Mouse (Mus musculus) limb, embryonic 12.5 days (tissue): ENCODE measurements at regions not wholly inside any gene's neighbourhood (a gene's known extent, or its start where the extent isn't known, plus 50 kb on each side); places are given as distances from the start of the nearest gene placed in this dataset.

Source experiments
- ATAC-seq: fragments of 200-750 bp; cut with Nextera tagmentation; 2 replicates; pipeline ENCODE4 v1.8.0; 2017; ENCODE audit warnings: low read depth, moderate TSS enrichment; ENCODE audit not compliant: insufficient number of reproducible peaks, insufficient read depth, low FRiP score, low TSS enrichment
- H3K27ac ChIP-seq: fragments of 300-500 bp; sonication (generic); 2 replicates; pipeline ENCODE4 v1.5.1; 2016; ENCODE audit warnings: mild to moderate bottlenecking, moderate library complexity
- H3K27me3 ChIP-seq: fragments of 300-500 bp; sonication (generic); 2 replicates; pipeline ENCODE4 v1.6.1; 2016; ENCODE audit warnings: mild to moderate bottlenecking, moderate library complexity
- H3K36me3 ChIP-seq: fragments of 300-500 bp; sonication (generic); 2 replicates; pipeline ENCODE4 v1.6.1; 2016; ENCODE audit warnings: mild to moderate bottlenecking, moderate library complexity
- H3K4me1 ChIP-seq: fragments of 300-500 bp; sonication (generic); replicated peaks from 2 replicates; pipeline ENCODE4 v1.6.1; 2016
- H3K4me2 ChIP-seq: fragments of 300-500 bp; sonication (generic); 2 replicates; pipeline ENCODE4 v1.6.1; 2016; ENCODE audit warnings: mild to moderate bottlenecking, moderate library complexity
- H3K4me3 ChIP-seq: fragments of 300-500 bp; sonication (generic); replicated peaks from 2 replicates; pipeline ENCODE4 v1.5.1; 2016; ENCODE audit warnings: mild to moderate bottlenecking
- H3K9ac ChIP-seq: fragments of 300-500 bp; sonication (generic); replicated peaks from 2 replicates; pipeline ENCODE4 v1.6.1; 2016; ENCODE audit warnings: mild to moderate bottlenecking, moderate library complexity
- H3K9me3 ChIP-seq: fragments of 300-500 bp; sonication (generic); 2 replicates; pipeline ENCODE4 v1.6.1; 2016; ENCODE audit warnings: mild to moderate bottlenecking, moderate library complexity
- WGBS: fragments of 180-500 bp; shearing (Covaris S2); methylation state at CpG from one replicate; pipeline ENCODE4 v1.1.7; 2016; 5-methylcytosine and 5-hydroxymethylcytosine counted together

DNA sequence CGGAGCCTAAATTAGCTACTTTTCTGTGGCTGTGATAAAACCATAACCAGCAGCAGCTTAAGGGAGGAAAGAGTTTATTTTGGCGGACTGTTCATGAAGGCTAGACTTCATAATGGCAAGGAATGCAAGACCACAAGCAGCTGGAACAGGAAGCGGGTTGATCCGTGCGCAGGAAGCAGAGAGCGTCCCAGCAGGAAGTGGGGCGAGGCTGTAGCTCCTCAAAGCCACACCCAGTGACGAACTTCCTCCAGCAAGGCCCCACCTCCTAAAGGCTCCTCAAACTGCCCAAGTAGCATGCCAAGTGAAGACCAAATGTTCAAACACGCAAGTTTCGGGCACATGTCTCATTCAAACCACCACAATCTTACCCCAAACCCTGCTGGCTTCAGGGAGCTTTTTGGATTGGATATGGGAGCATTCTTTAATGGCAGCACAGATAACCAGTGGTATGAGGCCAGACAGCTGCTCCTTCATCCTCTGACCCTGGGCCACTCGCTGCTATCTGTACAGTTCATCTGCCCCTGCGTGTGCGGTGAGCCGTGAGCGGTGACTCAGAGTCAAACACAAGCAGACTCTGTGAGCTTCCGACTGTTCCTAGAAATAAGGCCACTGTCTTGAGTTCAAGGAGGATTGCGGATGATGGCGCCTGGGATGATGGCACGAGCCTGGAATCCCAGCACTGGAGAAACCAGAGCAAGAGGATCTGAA, 109.8 kb downstream of the Kctd15 start:
- Histone ChIP-seq H3K4me3 (no peak overlapping the region), H3K27ac (0 out of 2 replicates have a peak overlapping the region, but pooled peaks have one; percentile 29), H3K4me2 (no peak overlapping the region), H3K36me3 (no peaks in the 10 kb centered on the region), H3K4me1 (no peaks in the 10 kb centered on the region), H3K9me3 (peaks cover 4% of the 10 kb centered on the region; the same call in 1 of the 2 replicates), H3K9ac (no peak overlapping the region), H3K27me3 (no peaks in the 10 kb centered on the region)
- 86% methylated on average over 19 of the region's 19 CpGs for WGBS
- ATAC-seq, result no peak

DNA sequence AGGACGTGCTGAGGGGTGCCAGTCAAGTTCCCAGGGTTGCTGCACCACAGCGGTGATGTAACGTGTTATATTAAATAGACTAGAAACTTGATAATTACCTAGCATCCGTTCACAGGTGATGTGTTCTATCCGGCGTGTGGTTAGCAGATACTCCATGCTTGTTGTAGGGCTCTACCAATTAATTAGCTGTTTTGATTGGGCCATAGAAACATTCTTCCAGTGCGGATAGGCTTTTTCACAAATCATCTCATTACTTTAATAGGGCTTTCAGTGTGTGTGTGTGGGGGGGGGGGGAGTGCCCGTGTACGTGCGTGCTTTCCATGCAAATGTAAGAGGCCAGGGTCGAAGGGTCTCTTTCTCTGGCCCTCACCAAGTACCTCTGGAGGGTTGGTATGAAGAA, 110.6 kb downstream of the Kctd15 start:
- WGBS, result 88% methylated on average over 11 of the region's 11 CpGs
- no peak overlapping the region for H3K27ac ChIP-seq
- H3K27me3 ChIP-seq, result no peaks in the 10 kb centered on the region
- no peak for ATAC-seq
- H3K9ac ChIP-seq, result no peak overlapping the region
- peaks cover 8% of the 10 kb centered on the region; the same call in 1 of the 2 replicates for H3K9me3 ChIP-seq
- no peak overlapping the region for H3K4me3 ChIP-seq
- no peak overlapping the region for H3K4me2 ChIP-seq
- no peaks in the 10 kb centered on the region for H3K36me3 ChIP-seq
- no peaks in the 10 kb centered on the region for H3K4me1 ChIP-seq

DNA sequence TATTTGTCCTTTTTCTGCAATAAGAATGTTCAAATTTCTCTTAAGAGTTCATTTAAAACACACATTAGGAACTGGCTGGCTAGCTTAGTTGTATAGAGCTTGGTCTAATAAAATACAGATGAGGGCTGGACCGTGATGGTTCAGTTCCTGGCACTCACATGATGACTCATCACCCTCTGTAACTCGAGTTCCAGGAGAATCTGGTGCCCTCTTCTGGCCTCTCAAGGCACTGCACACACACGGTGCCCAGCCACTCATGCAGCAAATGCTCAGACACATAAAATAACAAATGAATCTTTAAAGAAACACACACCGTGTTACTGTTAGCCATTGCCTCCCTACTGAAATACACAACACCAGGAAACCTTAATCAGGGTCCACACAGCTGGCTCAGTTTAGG, 114.6 kb downstream of the Kctd15 start:
- H3K4me1 ChIP-seq, result no peaks in the 10 kb centered on the region
- no peak overlapping the region for H3K27ac ChIP-seq
- WGBS, result 76% methylated on average over 4 of the region's 4 CpGs
- peaks cover 8% of the 10 kb centered on the region; the same call in 1 of the 2 replicates for H3K9me3 ChIP-seq
- ATAC-seq, result no peak
- H3K4me2 ChIP-seq, result no peak overlapping the region
- H3K4me3 ChIP-seq, result no peak overlapping the region
- H3K27me3 ChIP-seq, result no peaks in the 10 kb centered on the region
- no peaks in the 10 kb centered on the region for H3K36me3 ChIP-seq
- H3K9ac ChIP-seq, result no peak overlapping the region

DNA sequence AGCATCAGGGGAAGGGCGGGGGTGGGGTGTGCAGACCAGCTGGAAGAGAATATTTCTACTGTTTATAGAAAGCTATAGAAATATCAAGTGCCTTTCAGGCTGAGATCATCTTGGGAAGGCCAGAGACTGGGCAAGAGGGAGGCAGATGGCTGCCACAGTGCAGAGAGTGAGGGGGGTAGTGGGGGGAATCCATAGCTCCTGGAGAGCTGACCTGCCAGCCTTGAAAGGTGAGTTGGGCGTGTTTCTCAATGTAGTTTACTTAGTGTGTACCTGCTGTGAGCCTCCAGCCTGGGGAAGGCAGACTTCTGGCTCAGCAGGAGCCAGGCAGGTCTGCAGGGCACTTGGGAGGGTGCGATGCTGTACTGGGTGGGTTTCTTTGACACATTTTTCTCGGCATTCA, 115.5 kb downstream of the Kctd15 start:
- ATAC-seq, result no peak
- Histone ChIP-seq H3K27ac (no peak overlapping the region), H3K36me3 (no peaks in the 10 kb centered on the region), H3K9me3 (peaks cover 8% of the 10 kb centered on the region; the same call in 1 of the 2 replicates), H3K4me2 (no peak overlapping the region), H3K9ac (no peak overlapping the region), H3K4me3 (no peak overlapping the region), H3K4me1 (no peaks in the 10 kb centered on the region), H3K27me3 (no peaks in the 10 kb centered on the region)
- 69% methylated on average over 4 of the region's 4 CpGs for WGBS

DNA sequence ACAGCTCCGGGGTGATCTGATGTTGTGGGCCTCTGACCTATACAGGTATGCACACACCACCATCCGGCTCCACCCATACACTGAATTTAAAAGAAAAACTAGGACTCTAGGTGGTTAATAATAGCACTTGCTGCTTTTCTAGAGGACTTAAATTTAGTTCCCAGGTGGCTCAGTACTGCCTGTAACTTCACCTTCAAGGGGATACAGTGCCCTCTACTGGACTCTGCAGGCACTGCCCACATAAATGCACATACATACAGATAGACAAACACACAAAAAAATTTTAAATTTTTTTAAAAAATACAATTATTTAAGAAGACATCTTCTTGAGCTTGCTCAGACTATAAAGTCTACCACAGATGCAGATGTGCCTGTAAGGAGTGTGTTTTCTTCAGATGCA, 116.7 kb downstream of the Kctd15 start:
- WGBS, result 97% methylated on average over 2 of the region's 2 CpGs
- Histone ChIP-seq H3K36me3 (no peaks in the 10 kb centered on the region), H3K4me1 (no peaks in the 10 kb centered on the region), H3K9me3 (peaks cover 8% of the 10 kb centered on the region; the same call in 1 of the 2 replicates), H3K4me2 (no peak overlapping the region), H3K4me3 (no peak overlapping the region), H3K27ac (no peak overlapping the region), H3K27me3 (no peaks in the 10 kb centered on the region), H3K9ac (no peak overlapping the region)
- ATAC-seq, result no peak

DNA sequence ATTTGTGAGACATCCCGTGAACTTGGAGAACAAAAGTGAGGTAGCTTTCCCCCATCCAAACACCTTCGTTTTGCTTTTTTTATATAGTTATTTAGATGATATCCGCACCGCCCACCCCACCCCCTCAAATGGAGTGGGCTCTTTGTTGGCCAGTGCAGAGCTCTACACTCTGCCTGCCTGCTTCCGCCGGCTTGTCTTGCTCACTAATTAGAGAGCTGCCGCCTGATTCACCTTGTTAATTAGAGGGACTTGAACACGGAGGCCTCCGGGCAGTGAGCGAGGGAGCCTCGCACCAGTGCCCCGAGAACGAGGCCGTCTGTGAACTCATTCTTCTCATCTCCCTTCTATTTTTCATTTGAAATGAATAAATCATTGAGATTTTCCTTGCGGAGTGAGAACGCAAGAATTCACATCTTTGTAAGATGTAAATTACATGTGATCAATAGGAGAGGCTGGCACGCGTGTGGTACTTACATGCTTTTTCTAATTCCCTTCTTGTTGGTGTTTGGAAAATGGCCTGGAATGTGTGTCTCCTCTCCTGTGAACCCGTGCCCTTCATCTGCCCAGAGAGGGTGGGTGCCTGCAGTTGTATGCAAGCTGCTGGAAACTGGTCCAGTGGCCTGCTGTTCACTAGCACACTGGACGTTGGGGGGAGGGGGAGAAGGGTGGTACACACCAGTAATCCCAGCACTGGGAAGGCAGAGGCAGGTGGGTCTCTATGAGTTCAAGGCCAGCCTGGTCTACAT, 118.0 kb downstream of the Kctd15 start:
- Histone ChIP-seq H3K27me3 (no peaks in the 10 kb centered on the region), H3K4me2 (no peak overlapping the region), H3K9me3 (peaks cover 8% of the 10 kb centered on the region; the same call in 1 of the 2 replicates), H3K36me3 (no peaks in the 10 kb centered on the region), H3K9ac (no peak overlapping the region), H3K4me1 (no peaks in the 10 kb centered on the region), H3K4me3 (no peak overlapping the region), H3K27ac (no peak overlapping the region)
- no peak for ATAC-seq
- 73% methylated on average over 20 of the region's 20 CpGs for WGBS

DNA sequence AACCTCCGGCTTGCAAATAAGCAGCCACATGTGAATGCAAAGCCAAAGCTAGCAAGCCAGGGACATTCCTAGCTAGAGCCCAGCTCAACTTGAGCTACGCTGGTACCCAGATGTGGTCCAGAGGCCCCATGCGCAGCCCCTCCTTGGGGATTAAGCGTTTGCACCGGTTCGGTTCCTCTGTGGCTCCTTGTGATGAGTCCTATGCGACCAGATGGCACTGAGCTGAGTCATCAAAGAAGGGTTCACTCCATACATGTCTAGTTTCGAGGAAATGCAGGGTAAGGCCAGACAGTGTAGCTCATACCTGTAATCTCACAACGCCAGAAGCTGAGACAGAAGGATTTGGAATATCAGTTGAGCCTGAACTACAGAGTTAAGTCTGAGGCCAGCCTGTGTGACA, 119.4 kb downstream of the Kctd15 start:
- Histone ChIP-seq H3K4me3 (no peak overlapping the region), H3K9ac (no peak overlapping the region), H3K27me3 (no peaks in the 10 kb centered on the region), H3K9me3 (peaks cover 7% of the 10 kb centered on the region; the same call in 1 of the 2 replicates), H3K4me1 (no peaks in the 10 kb centered on the region), H3K36me3 (no peaks in the 10 kb centered on the region), H3K27ac (no peak overlapping the region), H3K4me2 (no peak overlapping the region)
- no peak for ATAC-seq
- 78% methylated on average over 9 of the region's 9 CpGs for WGBS

DNA sequence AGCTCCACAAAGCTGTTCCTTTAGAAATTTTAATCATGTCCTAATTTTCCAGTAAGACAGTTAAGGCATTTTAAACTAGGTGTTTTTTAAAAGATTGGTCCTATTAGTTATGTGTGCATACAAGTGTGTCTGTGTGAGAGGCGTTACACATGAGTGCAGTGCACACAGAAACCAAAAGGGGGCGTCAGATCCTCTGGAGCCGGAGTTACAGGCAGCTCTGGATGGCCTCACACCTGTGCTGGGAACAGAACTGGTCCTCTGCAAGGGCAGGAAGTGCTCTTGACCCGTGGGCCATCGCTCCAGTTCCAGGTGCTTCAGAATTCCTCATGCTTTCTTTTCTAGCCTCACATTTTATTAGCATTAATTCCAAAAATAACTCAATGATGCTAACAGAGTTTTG, 122.3 kb downstream of the Kctd15 start:
- Histone ChIP-seq H3K4me1 (no peaks in the 10 kb centered on the region), H3K9ac (no peak overlapping the region), H3K9me3 (no peaks in the 10 kb centered on the region), H3K36me3 (no peaks in the 10 kb centered on the region), H3K4me2 (no peak overlapping the region), H3K27me3 (no peaks in the 10 kb centered on the region), H3K4me3 (no peak overlapping the region), H3K27ac (no peak overlapping the region)
- WGBS, result 77% methylated on average over 5 of the region's 5 CpGs
- ATAC-seq, result no peak

DNA sequence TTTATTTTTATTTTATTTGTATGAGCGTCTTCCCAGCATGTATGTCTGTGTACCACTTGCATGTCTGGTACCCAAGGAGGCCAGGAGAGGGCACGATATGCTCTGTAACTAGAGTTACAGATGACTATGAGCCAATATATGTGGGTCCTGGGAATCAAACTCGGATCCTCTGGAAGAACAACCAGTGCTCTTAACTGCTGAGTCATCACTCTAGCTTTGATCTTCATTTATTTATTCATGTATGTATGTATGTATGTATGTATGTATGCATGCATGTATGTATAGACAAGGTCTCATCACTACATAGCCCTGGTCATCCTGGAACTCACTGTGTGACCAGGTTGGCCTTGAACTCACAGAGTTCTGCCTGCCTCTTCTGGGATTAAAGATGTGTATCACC, 124.9 kb downstream of the Kctd15 start:
- 92% methylated on average over 3 of the region's 3 CpGs for WGBS
- Histone ChIP-seq H3K4me1 (no peaks in the 10 kb centered on the region), H3K9ac (no peak overlapping the region), H3K27ac (no peak overlapping the region), H3K4me3 (no peak overlapping the region), H3K4me2 (no peak overlapping the region), H3K9me3 (no peaks in the 10 kb centered on the region), H3K36me3 (no peaks in the 10 kb centered on the region), H3K27me3 (no peaks in the 10 kb centered on the region)
- no peak for ATAC-seq

DNA sequence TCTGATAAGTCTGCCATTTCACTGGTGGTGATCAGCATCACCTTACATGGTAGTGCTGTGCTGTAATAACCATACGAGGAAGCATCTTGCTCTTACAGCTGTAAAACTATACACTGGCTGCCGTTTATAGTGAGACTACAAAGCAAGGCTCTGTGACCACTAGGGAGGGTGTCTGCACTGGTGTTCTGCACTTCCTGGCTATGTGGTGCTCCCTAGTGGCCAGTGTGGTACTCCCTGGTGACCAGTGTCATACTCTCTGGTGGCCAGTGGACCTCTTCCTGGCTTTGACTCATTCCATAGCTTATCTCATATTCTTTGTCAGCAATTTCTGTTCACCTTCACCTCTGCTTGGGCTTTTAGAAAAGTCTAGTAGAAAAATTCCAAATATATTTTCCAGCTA, 114.7 kb upstream of the Lsm14a start:
- Histone ChIP-seq H3K4me3 (no peak overlapping the region), H3K9ac (no peak overlapping the region), H3K36me3 (no peaks in the 10 kb centered on the region), H3K4me2 (no peak overlapping the region), H3K9me3 (peaks cover 5% of the 10 kb centered on the region; the same call in 1 of the 2 replicates), H3K27me3 (no peaks in the 10 kb centered on the region), H3K4me1 (no peaks in the 10 kb centered on the region), H3K27ac (no peak overlapping the region)
- WGBS, result 44% methylated on average over 2 of the region's 2 CpGs
- no peak for ATAC-seq

DNA sequence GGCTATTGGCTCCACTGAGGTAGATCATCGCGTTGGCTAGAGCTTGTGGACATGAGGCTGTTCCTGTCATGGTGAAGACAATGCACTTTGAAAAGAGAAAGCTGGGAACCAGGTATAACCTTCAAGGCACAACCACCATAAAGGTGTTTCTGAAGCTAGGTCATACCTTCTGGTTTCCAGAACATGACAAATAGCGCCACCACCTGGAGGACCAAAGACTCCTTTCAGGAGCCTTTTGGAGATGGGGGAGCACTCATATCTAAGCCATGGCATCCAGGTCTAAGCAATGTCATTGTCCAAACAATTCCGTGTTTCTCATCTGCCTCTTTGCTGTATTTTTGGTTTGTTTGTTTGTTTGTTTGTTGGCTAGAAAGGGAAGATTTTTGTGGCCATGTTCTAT, 113.7 kb upstream of the Lsm14a start:
- Histone ChIP-seq H3K4me2 (no peak overlapping the region), H3K27ac (no peak overlapping the region), H3K4me1 (no peaks in the 10 kb centered on the region), H3K36me3 (no peaks in the 10 kb centered on the region), H3K9ac (no peak overlapping the region), H3K27me3 (no peaks in the 10 kb centered on the region), H3K4me3 (no peak overlapping the region), H3K9me3 (peaks cover 5% of the 10 kb centered on the region; the same call in 1 of the 2 replicates)
- ATAC-seq, result no peak
- WGBS, result 53% methylated on average over 4 of the region's 4 CpGs
